Mouse (Mus musculus) testis, postnatal 14 days (tissue): ENCODE data around the gene Olfr417.
"Not testable (repeated sequence)": the region's sequence is repeated elsewhere in the genome, so short reads cannot be mapped to it uniquely, and the experiment has no call there.

Experiments
- DNase-seq: peaks from one replicate; pipeline ENCODE4 v3.0.0; 2021; ENCODE audit warnings: low spot score

The Olfr417 gene

DNA sequence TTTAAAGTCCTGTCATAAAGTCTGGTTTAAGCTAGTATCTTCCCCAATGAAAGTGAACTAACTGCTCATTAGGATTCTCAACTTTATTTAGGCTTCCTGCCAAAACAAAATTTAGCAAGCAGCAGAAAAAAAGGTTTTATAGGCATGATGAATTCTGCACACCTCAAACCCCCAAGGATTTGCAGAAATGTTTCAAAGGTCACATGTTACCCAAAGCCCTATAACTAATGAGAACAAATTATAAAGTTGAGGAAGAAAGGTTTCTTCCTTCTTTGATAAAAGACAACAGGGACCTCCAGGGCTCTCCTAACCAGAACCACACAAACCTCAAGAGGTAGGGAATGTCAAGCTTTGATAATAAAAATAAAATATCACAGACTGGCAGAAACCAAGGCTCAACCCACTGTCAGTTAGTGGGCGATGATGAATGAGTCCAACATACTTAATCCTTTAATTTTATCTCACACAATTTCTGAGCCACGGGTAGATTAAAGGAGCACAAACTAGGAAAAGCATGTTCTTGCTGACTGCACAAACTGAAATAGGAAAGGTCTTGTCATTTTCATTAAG lies at the start of gene Olfr417:
Gene Olfr417, plus strand, starts transcription at position 241 of the 570 bp plus-strand sequence.
- DNase-seq, result no peak

DNA sequence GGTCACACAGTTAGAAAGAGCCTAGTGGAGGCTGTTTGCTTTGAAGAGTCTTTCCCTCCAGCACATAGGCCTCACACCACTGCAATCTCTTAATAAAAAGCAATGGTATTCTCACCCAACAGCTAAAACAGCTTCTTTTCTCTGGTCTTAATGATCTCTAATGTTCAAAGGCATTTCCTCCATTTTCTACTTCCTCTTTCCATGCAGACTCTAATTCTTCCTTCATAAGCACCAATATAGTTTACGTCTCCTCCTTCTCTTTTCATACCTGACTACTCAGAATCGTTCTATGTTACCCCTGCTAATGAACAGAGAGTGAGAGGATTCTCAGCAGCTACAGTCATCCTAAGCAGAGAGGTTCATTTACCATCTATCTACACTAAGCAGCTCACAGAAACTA lies 47.6 kb upstream of the Olfr417 start:
- DNase-seq, result no peak

DNA sequence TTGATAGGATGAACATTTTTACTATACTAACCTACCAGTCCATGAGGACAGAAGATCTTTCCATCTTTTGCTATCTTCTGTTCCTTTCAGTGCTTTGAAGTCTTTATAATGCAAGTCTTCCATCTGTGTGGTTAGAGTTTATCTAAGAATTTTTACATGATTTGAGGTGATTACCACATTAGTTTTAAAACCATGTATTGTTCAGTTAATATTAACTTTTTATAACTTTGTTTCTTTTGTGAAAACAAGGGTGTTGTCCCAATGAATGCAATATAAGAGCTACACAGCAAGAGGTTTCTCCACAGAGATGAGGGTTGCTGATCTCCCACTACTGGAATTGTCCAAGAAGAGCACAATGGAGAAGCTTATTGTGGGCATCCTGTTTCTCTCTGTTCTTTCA lies 34.7 kb upstream of the Olfr417 start, which contains the start of gene Mptx1:
Gene Mptx1, plus strand, starts transcription at position 301 of the 400 bp plus-strand sequence.
- DNase-seq, result no peak

DNA sequence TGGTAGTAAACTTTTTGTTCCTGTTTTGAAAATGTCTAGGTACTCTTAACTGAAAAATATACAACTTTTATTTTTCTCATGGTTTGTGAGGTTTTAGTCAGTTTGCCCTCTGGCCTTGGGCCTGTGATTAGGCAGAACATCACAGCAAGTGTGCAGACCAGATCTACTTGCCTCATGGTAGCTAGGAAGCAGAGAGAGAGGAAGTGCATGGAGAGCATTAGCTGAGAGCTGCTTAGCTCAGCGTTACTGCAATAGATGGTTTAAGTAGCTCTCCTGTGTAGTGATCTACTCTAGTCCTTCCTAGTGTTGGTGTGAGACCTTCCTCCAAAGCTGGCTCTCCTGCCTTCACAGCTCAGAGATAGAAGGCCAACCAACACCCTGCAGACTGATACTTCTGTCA lies 11.3 kb upstream of the Olfr417 start:
- DNase-seq, result not testable (repeated sequence)

DNA sequence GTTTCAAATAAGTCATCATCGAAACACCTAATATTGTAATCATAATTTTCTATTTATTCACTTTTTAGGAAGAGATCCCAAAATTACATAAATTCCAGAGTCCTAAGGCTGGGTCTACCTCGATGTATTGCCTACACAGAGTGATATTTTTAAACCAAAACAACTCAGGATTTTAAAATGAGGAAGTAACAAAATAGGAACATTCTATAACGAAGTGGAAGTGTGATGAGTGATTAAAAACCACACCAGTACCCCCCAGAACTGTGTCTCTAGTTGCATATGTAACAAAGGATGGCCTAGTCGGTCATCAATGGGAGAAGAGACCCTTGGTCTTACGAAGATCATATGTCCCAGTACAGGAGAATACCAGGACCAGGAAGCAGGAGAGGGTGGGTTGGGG lies 10.3 kb upstream of the Olfr417 start:
- DNase-seq, result no peak

DNA sequence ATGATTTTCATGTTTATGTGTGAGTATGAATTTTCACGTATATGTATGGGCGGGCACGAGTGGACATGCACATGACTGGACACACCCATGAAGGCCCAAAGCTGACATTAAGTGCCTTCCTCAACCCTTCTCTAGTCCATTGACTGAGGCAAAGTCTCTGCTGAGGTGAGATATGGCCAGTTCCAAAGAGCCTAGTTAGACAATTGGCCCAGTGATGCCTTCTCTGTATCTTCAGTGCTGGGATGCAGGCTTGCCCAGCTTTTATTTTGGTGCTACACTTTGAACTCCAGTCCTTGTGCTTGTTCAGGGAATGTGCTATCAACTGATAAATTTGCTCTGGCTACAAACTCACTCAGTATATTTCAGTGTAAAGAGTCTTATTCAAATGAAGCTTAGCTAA lies 8.9 kb downstream of the Olfr417 start:
- no peak for DNase-seq

DNA sequence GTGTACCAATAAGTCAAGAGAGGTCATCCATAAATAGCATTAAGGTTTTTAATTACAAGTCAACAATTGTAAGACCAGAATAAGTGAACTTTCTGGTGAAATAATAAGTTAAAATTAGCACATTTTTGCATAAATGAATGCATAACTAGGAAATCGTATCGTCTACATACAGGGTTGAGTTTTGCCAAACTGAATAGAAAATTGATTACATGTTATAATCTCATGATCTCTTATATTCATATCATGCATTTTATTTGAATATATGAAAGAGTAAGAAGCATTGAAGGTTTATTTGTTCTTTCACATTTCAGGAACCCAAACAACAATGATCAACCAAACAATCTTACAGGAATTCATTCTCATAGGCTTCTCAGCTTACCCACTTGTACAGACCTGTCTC lies 25.8 kb downstream of the Olfr417 start, which contains the start of gene Olfr248:
Gene Olfr248, plus strand, starts transcription at position 301 of the 400 bp plus-strand sequence.
- no peak for DNase-seq

DNA sequence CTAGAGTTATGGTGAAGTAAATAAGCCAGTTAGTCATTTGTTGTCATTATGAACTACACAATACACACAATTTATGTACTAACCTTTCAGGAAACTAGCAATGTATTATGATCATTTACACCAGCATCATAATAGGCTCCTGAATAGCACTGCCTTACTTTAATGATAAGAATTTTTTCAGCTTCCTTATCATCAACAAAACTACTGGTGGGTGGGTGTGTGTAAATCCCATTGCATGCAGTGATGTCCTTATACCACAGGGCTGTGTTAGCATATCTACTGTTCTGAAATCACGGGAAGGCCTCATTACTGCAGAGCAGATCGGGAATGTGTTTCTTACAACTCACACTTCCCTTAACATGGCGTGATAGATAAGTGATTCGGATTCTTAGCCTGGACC lies 58.0 kb downstream of the Olfr417 start:
- DNase-seq, result no peak

DNA sequence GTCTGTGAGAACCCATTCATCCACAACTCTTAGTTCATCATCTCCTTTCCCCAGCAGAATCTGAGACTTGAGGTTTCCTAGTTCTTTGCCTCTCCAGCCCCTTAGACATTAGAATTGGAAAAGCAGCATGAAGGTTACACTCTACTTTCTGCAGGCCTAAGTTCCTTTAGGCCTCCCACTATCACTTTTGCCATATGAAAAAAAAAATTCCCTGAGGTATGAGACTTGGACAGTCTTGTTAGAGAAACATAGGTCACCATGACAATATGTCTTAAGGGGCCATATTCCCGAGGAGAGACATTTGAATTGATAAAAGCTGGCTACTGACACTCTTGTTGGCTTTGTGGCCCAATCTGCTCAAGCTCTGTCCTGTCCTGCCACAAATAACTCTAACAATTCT lies 58.8 kb downstream of the Olfr417 start, which contains the start of gene Olfr414:
Gene Olfr414, plus strand, starts transcription at position 301 of the 400 bp plus-strand sequence.
- DNase-seq, result no peak
